Mouse (Mus musculus): ENCODE measurements at regions not wholly inside any gene's neighbourhood (a gene's known extent, or its start where the extent isn't known, plus 50 kb on each side); places are given as distances from the start of the nearest gene placed in this dataset.

GRCm38 (mm10) chr1:186567136-186567826, 138.5 kb downstream of the Tgfb2 start:
- TF ChIP-seq POLR2A (IDR thresholded peaks at IDR 0.05; ENCODE audit: borderline replicate concordance, insufficient read depth, low read length) (no peak), CTCF (IDR thresholded peaks at IDR 0.05; ENCODE audit: borderline replicate concordance, insufficient read depth, low read depth, low read length) (no peak)

Data from cerebellum, adult 2 months (tissue).